8 mouse cellular contexts compared by ENCODE assay signal in genomic region chr13:117219871-117220500, GRCm38 (mm10). TPM values are rescaled to one million over a fixed set of nuclear protein-coding genes. Genes with fewer than 3 reads are reported as not detected.
DNase-seq lines count a peak whose midpoint lies in the region; ATAC-seq and TF ChIP-seq lines count a peak whose summit lies in the region.

No protein-coding gene starts in this region.

- WGBS in forebrain, embryonic 13.5 days: 2% methylated on average over 16 of the region's 16 CpGs
- 13% methylated on average over 16 of the region's 16 CpGs for WGBS in liver, embryonic 13.5 days (ENCODE audit: insufficient replicate concordance)

- no peak overlapping the region for H3K27ac ChIP-seq in forebrain, embryonic 13.5 days
- no peak overlapping the region for H3K27ac ChIP-seq in liver, embryonic 13.5 days

- H3K4me3 ChIP-seq in C2C12 (ENCODE audit: insufficient read depth, poor library complexity, severe bottlenecking): peak overlapping the region; percentile 37
- peak overlapping the region; percentile 77 for H3K4me3 ChIP-seq in forebrain, embryonic 13.5 days
- peak overlapping the region; percentile 59 for H3K4me3 ChIP-seq in liver, embryonic 13.5 days (replicated peaks)

- H3K79me2 ChIP-seq in C2C12 (ENCODE audit: control insufficient read depth, insufficient read depth): no peaks in the 10 kb centered on the region

- H3K9me3 ChIP-seq in forebrain, embryonic 13.5 days (replicated peaks): no peaks in the 10 kb centered on the region
- no peaks in the 10 kb centered on the region for H3K9me3 ChIP-seq in liver, embryonic 13.5 days (replicated peaks)

- peak; percentile 29 for ATAC-seq in forebrain, embryonic 13.5 days
- peak; percentile 17; the same call in 1 of the 2 replicates for ATAC-seq in liver, embryonic 13.5 days (ENCODE audit: low read depth)

- H3K27me3 ChIP-seq in C2C12 (ENCODE audit: control insufficient read depth, insufficient read depth, insufficient read length): no peaks in the 10 kb centered on the region
- H3K27me3 ChIP-seq in forebrain, embryonic 13.5 days: no peaks in the 10 kb centered on the region
- peaks cover 42% of the 10 kb centered on the region for H3K27me3 ChIP-seq in liver, embryonic 13.5 days

- peak overlapping the region; percentile 85 for H3K9ac ChIP-seq in forebrain, embryonic 13.5 days
- H3K9ac ChIP-seq in liver, embryonic 13.5 days: no peak overlapping the region

- peaks cover 11% of the 10 kb centered on the region; the same call in 1 of the 2 replicates for H3K4me1 ChIP-seq in forebrain, embryonic 13.5 days
- H3K4me1 ChIP-seq in liver, embryonic 13.5 days (replicated peaks): peaks cover 17% of the 10 kb centered on the region

- DNase-seq in heart, adult 11 months: peak; percentile 62
- DNase-seq in heart, adult 9 months (ENCODE audit: low spot score in 2 of 2): no peak
- DNase-seq in liver, embryonic 13.5 days: no peak
- no peak for DNase-seq in right cerebral cortex, postnatal 36 days (ENCODE audit: low spot score in 2 of 2)
- no peak for DNase-seq in gastrocnemius, postnatal 10 days
- DNase-seq in left cerebral cortex, adult 8-10 months (ENCODE audit: low spot score in 2 of 2): no peak

- no peaks in the 10 kb centered on the region for H3K36me3 ChIP-seq in C2C12 (ENCODE audit: control insufficient read depth, insufficient read depth)
- H3K36me3 ChIP-seq in forebrain, embryonic 13.5 days (ENCODE audit: poor library complexity, severe bottlenecking): no peaks in the 10 kb centered on the region
- no peaks in the 10 kb centered on the region for H3K36me3 ChIP-seq in liver, embryonic 13.5 days

- no peaks in the 10 kb centered on the region for H3K79me3 ChIP-seq in C2C12 (ENCODE audit: low read depth)

- no peak overlapping the region for H3ac ChIP-seq in C2C12 (ENCODE audit: control insufficient read depth, insufficient read length, low read depth)

- H3K4me2 ChIP-seq in forebrain, embryonic 13.5 days: peak overlapping the region; percentile 77
- peak overlapping the region; percentile 64 for H3K4me2 ChIP-seq in liver, embryonic 13.5 days

- no peak for TF ChIP-seq CTCF in C2C12 (IDR thresholded peaks at IDR 0.05; ENCODE audit: control insufficient read depth, insufficient read depth, insufficient read length)

TF ChIP-seq in C2C12, 6 proteins besides CTCF, POLR2A, EP300 and RAD21:
- no peak for TF ChIP-seq USF1 (IDR thresholded peaks at IDR 0.05; ENCODE audit: low read depth)
- TF ChIP-seq MYOD1 (IDR thresholded peaks at IDR 0.05; ENCODE audit: control insufficient read depth, insufficient read length, low read depth): no peak
- no peak for TF ChIP-seq FOSL1 (IDR thresholded peaks at IDR 0.05; ENCODE audit: insufficient read depth, low read length, poor library complexity, severe bottlenecking)
- TF ChIP-seq MYOG (IDR thresholded peaks at IDR 0.05; ENCODE audit: control insufficient read depth, extremely low read depth, insufficient read length): no peak
- no peak for TF ChIP-seq MAX (IDR thresholded peaks at IDR 0.05)
- no peak for TF ChIP-seq CEBPB (IDR thresholded peaks at IDR 0.05; ENCODE audit: low read depth)

RNA-seq across cellular contexts. Expression of gene Gm17509, which starts 0.9 kb away (rescaled TPM):
- 0.04 TPM for polyA plus RNA-seq in C2C12 (2012; fragmentation: generic; extraction: Trizol)
- 0.59 and 0.64 TPM in 2 replicates for polyA plus RNA-seq in forebrain, embryonic 13.5 days (2015; fragmentation: Nextera tagmentation; extraction: Ambion mirVana)
- polyA plus RNA-seq in liver, embryonic 13.5 days (2015; fragmentation: Nextera tagmentation; extraction: Ambion mirVana): not detected in 2 replicates
- total RNA-seq in gastrocnemius, postnatal 10 days (2021): not detected
- total RNA-seq in left cerebral cortex, adult 8-10 months (2022): 1 to 10 TPM; 1.3 to 1.6 (median 1.4) TPM

RNA-seq across cellular contexts. Expression of gene Emb, which starts 11.7 kb away (rescaled TPM):
- 9.5 TPM for polyA plus RNA-seq in C2C12 (2012; fragmentation: generic; extraction: Trizol)
- 12.6 and 15.6 TPM in 2 replicates for polyA plus RNA-seq in forebrain, embryonic 13.5 days (2015; fragmentation: Nextera tagmentation; extraction: Ambion mirVana)
- polyA plus RNA-seq in liver, embryonic 13.5 days (2015; fragmentation: Nextera tagmentation; extraction: Ambion mirVana): 17.0 and 17.3 TPM in 2 replicates
- total RNA-seq in gastrocnemius, postnatal 10 days (2021): 10 to 100 TPM; 15.8 to 17.9 TPM
- total RNA-seq in left cerebral cortex, adult 8-10 months (2022): 10 to 100 TPM; 31.0 to 35.3 (median 33.3) TPM
